Mouse (Mus musculus) midbrain, embryonic 13.5 days (tissue): ENCODE measurements around the gene Tspan17. TPM values are rescaled to one million over a fixed set of nuclear protein-coding genes. Genes with fewer than 3 reads are reported as not detected.

Experiments
- ATAC-seq: fragments of 200-750 bp; cut with Nextera tagmentation; 2 replicates; pipeline ENCODE4 v1.8.0; 2017; ENCODE audit warnings: mild to moderate bottlenecking, moderate TSS enrichment, moderate library complexity
- H3K27ac ChIP-seq: fragments of 300-500 bp; sonication (generic); 2 replicates; pipeline ENCODE4 v1.5.1; 2015; ENCODE audit warnings: inconsistent platforms, mild to moderate bottlenecking, moderate library complexity
- H3K27me3 ChIP-seq: fragments of 300-500 bp; sonication (generic); 2 replicates; pipeline ENCODE4 v1.6.1; 2015; ENCODE audit warnings: mild to moderate bottlenecking, inconsistent platforms
- H3K36me3 ChIP-seq: fragments of 300-500 bp; sonication (generic); 2 replicates; pipeline ENCODE4 v1.6.1; 2015; ENCODE audit warnings: mild to moderate bottlenecking, inconsistent platforms
- H3K4me1 ChIP-seq: fragments of 300-500 bp; sonication (generic); replicated peaks from 2 replicates; pipeline ENCODE4 v1.6.1; 2015; ENCODE audit warnings: inconsistent platforms
- H3K4me2 ChIP-seq: fragments of 300-500 bp; sonication (generic); replicated peaks from 2 replicates; pipeline ENCODE4 v1.6.1; 2015; ENCODE audit warnings: moderate library complexity, mild to moderate bottlenecking, inconsistent platforms
- H3K4me3 ChIP-seq: fragments of 300-500 bp; sonication (generic); replicated peaks from 2 replicates; pipeline ENCODE4 v1.5.1; 2015; ENCODE audit warnings: mild to moderate bottlenecking, inconsistent platforms
- H3K9ac ChIP-seq: fragments of 300-500 bp; sonication (generic); replicated peaks from 2 replicates; pipeline ENCODE4 v1.6.1; 2015; ENCODE audit warnings: mild to moderate bottlenecking, inconsistent platforms
- H3K9me3 ChIP-seq: fragments of 300-500 bp; sonication (generic); 2 replicates; pipeline ENCODE4 v1.6.1; 2016; ENCODE audit warnings: mild to moderate bottlenecking, inconsistent platforms
- WGBS: fragments of 180-500 bp; shearing (Covaris S2); methylation state at CpG from one replicate; pipeline ENCODE4 v1.1.7; 2015; 5-methylcytosine and 5-hydroxymethylcytosine counted together
- polyA plus RNA-seq: library from polyadenylated mRNA; unstranded; fragments of >200 nt; fragmentation: Nextera tagmentation; extraction: Ambion mirVana; gene quantifications from 2 replicates; pipeline ENCODE4 v1.2.1, GENCODE M21; 2015

Tspan17 gene
- polyA plus RNA-seq: 28.3 and 30.5 TPM in 2 replicates

- ATAC-seq: peak; percentile 82
- Histone ChIP-seq H3K4me1 (peaks cover 20% of the 10 kb centered on the region), H3K36me3 (no peaks in the 10 kb centered on the region), H3K4me3 (peak within 1 kb of the TSS; percentile 60), H3K9ac (peak within 1 kb of the TSS; percentile 60), H3K9me3 (no peaks in the 10 kb centered on the region), H3K27me3 (peaks cover 32% of the 10 kb centered on the region), H3K27ac (no peak within 1 kb of the TSS), H3K4me2 (peak within 1 kb of the TSS; percentile 86)
- 2% methylated on average over 49 of the region's 49 CpGs for WGBS
Observed at GRCm38 (mm10) chr13:54788740-54789560, at the start of gene Tspan17. Gene Tspan17 (plus strand): TSS chr13:54789377.

- Histone ChIP-seq H3K4me2 (peak overlapping the region; percentile 77), H3K27ac (no peak overlapping the region), H3K4me1 (peaks cover 60% of the 10 kb centered on the region), H3K36me3 (peaks cover 18% of the 10 kb centered on the region), H3K27me3 (peaks cover 13% of the 10 kb centered on the region), H3K4me3 (0 out of 2 replicates have a peak overlapping the region, but pooled peaks have one; percentile 2), H3K9ac (peak overlapping the region; percentile 25; the same call in 1 of the 2 replicates), H3K9me3 (no peaks in the 10 kb centered on the region)
- ATAC-seq: no peak
- 43% methylated on average over 6 of the region's 6 CpGs for WGBS
Observed at GRCm38 (mm10) chr13:54746110-54746509, 43.1 kb upstream of the Tspan17 start.

- 33% methylated on average over 10 of the region's 10 CpGs for WGBS
- ATAC-seq: no peak
- Histone ChIP-seq H3K4me3 (peak overlapping the region; percentile 68; the same call in 1 of the 2 replicates), H3K9ac (peak overlapping the region; percentile 84), H3K36me3 (peaks cover 11% of the 10 kb centered on the region), H3K4me1 (peaks cover 55% of the 10 kb centered on the region), H3K27me3 (peaks cover 21% of the 10 kb centered on the region), H3K27ac (no peak overlapping the region), H3K4me2 (peak overlapping the region; percentile 77), H3K9me3 (no peaks in the 10 kb centered on the region)
Observed at GRCm38 (mm10) chr13:54746896-54747295, 42.3 kb upstream of the Tspan17 start.

- 84% methylated on average over 8 of the region's 8 CpGs for WGBS
- H3K4me1 ChIP-seq: peaks cover 60% of the 10 kb centered on the region
- H3K27ac ChIP-seq: peak overlapping the region; percentile 45; the same call in 1 of the 2 replicates
- peaks cover 32% of the 10 kb centered on the region for H3K27me3 ChIP-seq
- H3K4me2 ChIP-seq: peak overlapping the region; percentile 77
- peak overlapping the region; percentile 84 for H3K9ac ChIP-seq
- ATAC-seq: no peak
- peaks cover 11% of the 10 kb centered on the region for H3K36me3 ChIP-seq
- H3K4me3 ChIP-seq: peak overlapping the region; percentile 68
- no peaks in the 10 kb centered on the region for H3K9me3 ChIP-seq
Observed at GRCm38 (mm10) chr13:54748190-54748589, 41.0 kb upstream of the Tspan17 start.

GRCm38 (mm10) chr13:54748721-54749060 is 40.5 kb upstream of the Tspan17 start:
- ATAC-seq: peak; percentile 54
- peak overlapping the region; percentile 94 for H3K27ac ChIP-seq
- WGBS: 31% methylated on average over 10 of the region's 10 CpGs
- H3K4me1 ChIP-seq: peaks cover 60% of the 10 kb centered on the region
- H3K4me2 ChIP-seq: peak overlapping the region; percentile 77
- no peaks in the 10 kb centered on the region for H3K9me3 ChIP-seq
- peak overlapping the region; percentile 68 for H3K4me3 ChIP-seq
- peaks cover 10% of the 10 kb centered on the region for H3K36me3 ChIP-seq
- H3K9ac ChIP-seq: peak overlapping the region; percentile 84
- H3K27me3 ChIP-seq: peaks cover 35% of the 10 kb centered on the region

GRCm38 (mm10) chr13:54749061-54749863 is 39.9 kb upstream of the Tspan17 start:
- Histone ChIP-seq H3K4me1 (peaks cover 64% of the 10 kb centered on the region), H3K36me3 (peaks cover 5% of the 10 kb centered on the region; the same call in 1 of the 2 replicates), H3K9ac (peak overlapping the region; percentile 84), H3K4me2 (peak overlapping the region; percentile 77), H3K9me3 (no peaks in the 10 kb centered on the region), H3K27ac (peak overlapping the region; percentile 94), H3K27me3 (peaks cover 35% of the 10 kb centered on the region), H3K4me3 (peak overlapping the region; percentile 68)
- WGBS: 1% methylated on average over 49 of the region's 100 CpGs
- peak; percentile 89 for ATAC-seq

GRCm38 (mm10) chr13:54749864-54750411 is 39.2 kb upstream of the Tspan17 start, which contains the start of gene Gprin1:
Gene Gprin1 (minus strand): TSS chr13:54749874.
- peak within 1 kb of the TSS; percentile 94 for H3K27ac ChIP-seq
- peak within 1 kb of the TSS; percentile 68 for H3K4me3 ChIP-seq
- H3K36me3 ChIP-seq: peaks cover 2% of the 10 kb centered on the region; the same call in 1 of the 2 replicates
- H3K4me1 ChIP-seq: peaks cover 65% of the 10 kb centered on the region
- peak; percentile 77 for ATAC-seq
- H3K9ac ChIP-seq: peak within 1 kb of the TSS; percentile 84
- H3K9me3 ChIP-seq: no peaks in the 10 kb centered on the region
- under 1% methylated on average over 25 of the region's 29 CpGs for WGBS
- H3K4me2 ChIP-seq: peak within 1 kb of the TSS; percentile 77
- H3K27me3 ChIP-seq: peaks cover 35% of the 10 kb centered on the region

GRCm38 (mm10) chr13:54750699-54751098 is 38.5 kb upstream of the Tspan17 start:
- H3K4me1 ChIP-seq: peaks cover 65% of the 10 kb centered on the region
- H3K27ac ChIP-seq: no peak overlapping the region
- H3K9me3 ChIP-seq: no peaks in the 10 kb centered on the region
- no peaks in the 10 kb centered on the region for H3K36me3 ChIP-seq
- H3K4me3 ChIP-seq: peak overlapping the region; percentile 68
- WGBS: 4% methylated on average over 8 of the region's 8 CpGs
- H3K27me3 ChIP-seq: peaks cover 35% of the 10 kb centered on the region
- no peak for ATAC-seq
- peak overlapping the region; percentile 77 for H3K4me2 ChIP-seq
- no peak overlapping the region for H3K9ac ChIP-seq

GRCm38 (mm10) chr13:54752656-54753055 is 36.5 kb upstream of the Tspan17 start:
- ATAC-seq: no peak
- peaks cover 35% of the 10 kb centered on the region for H3K27me3 ChIP-seq
- H3K36me3 ChIP-seq: no peaks in the 10 kb centered on the region
- WGBS: 73% methylated on average over 10 of the region's 10 CpGs
- no peak overlapping the region for H3K27ac ChIP-seq
- no peak overlapping the region for H3K4me3 ChIP-seq
- H3K4me1 ChIP-seq: peaks cover 59% of the 10 kb centered on the region
- H3K9ac ChIP-seq: 0 out of 2 replicates have a peak overlapping the region, but pooled peaks have one; percentile 28
- no peaks in the 10 kb centered on the region for H3K9me3 ChIP-seq
- H3K4me2 ChIP-seq: no peak overlapping the region

- peaks cover 51% of the 10 kb centered on the region for H3K4me1 ChIP-seq
- H3K4me2 ChIP-seq: no peak overlapping the region
- no peak overlapping the region for H3K27ac ChIP-seq
- no peak overlapping the region for H3K4me3 ChIP-seq
- no peaks in the 10 kb centered on the region for H3K36me3 ChIP-seq
- peaks cover 30% of the 10 kb centered on the region for H3K27me3 ChIP-seq
- no peaks in the 10 kb centered on the region for H3K9me3 ChIP-seq
- ATAC-seq: no peak
- no peak overlapping the region for H3K9ac ChIP-seq
- 67% methylated on average over 6 of the region's 6 CpGs for WGBS
Observed at GRCm38 (mm10) chr13:54753733-54754132, 35.4 kb upstream of the Tspan17 start.

- H3K27ac ChIP-seq: no peak overlapping the region
- 41% methylated on average over 12 of the region's 12 CpGs for WGBS
- H3K4me1 ChIP-seq: peaks cover 55% of the 10 kb centered on the region
- H3K9me3 ChIP-seq: no peaks in the 10 kb centered on the region
- no peaks in the 10 kb centered on the region for H3K36me3 ChIP-seq
- no peak overlapping the region for H3K4me2 ChIP-seq
- H3K9ac ChIP-seq: no peak overlapping the region
- no peak overlapping the region for H3K4me3 ChIP-seq
- peaks cover 30% of the 10 kb centered on the region for H3K27me3 ChIP-seq
- ATAC-seq: no peak
Observed at GRCm38 (mm10) chr13:54754169-54755080, 34.8 kb upstream of the Tspan17 start.
